Mouse (Mus musculus): ENCODE results near the gene Entr1.
A peak's percentile ranks its signal among the peaks of the same experiment; 100 is the strongest.
"Not testable (repeated sequence)": the region's sequence is repeated elsewhere in the genome, so short reads cannot be mapped to it uniquely, and the experiment has no call there.

Entr1 gene

DNA sequence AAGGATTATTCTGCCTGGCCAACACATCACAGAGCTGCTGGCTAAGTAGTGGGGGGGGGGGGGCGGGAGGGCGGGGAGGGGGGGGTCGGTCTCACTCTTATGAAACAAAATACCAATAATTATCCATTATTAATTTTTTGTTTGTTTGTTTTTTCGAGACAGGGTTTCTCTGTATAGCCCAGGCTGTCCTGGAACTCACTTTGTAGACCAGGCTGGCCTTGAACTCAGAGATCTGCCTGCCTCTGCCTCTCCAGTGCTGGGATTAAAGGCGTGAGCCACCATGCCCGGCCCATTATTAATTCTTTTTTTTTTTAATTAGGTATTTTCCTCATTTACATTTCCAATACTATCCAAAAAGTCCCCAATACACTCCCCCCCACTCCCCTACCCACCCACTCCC lies 8.2 kb downstream of the Entr1 start:
- not testable (repeated sequence) for DNase-seq

DNA sequence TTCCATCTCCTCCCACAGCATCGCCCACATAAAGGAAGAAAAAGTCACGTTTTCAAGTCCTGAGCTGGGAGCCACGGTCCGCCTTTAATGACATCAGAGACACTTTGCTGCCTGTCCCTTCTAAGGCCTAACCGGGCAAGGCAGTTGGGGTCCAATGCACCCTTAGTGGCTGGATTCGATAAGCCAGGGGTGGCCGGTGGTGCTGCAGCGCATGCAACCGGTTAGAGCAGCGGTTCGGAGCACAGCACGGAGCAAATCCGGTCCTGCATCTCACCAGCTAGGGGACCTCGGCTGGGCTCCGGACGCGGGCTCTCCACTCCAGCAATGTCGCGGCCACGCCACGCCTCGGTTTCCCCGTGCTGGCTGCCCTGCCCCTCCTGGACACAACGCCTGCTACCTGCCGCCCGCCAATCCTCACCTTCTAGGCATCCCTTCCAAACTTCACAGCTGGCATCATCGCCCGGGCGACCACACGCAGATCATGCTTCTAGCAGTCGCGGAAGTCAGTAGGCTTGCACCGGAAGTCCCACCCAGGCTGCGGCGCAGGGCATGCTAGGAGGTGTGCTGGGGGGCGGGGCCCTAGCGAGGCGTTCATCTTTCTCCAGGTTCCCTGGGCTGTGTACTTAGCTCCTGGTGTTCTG lies 8.9 kb downstream of the Entr1 start, which contains the start of gene Snapc4:
Gene Snapc4, minus strand, starts transcription at position 523 of the 641 bp plus-strand sequence.
- peak; percentile 89 for DNase-seq

DNA sequence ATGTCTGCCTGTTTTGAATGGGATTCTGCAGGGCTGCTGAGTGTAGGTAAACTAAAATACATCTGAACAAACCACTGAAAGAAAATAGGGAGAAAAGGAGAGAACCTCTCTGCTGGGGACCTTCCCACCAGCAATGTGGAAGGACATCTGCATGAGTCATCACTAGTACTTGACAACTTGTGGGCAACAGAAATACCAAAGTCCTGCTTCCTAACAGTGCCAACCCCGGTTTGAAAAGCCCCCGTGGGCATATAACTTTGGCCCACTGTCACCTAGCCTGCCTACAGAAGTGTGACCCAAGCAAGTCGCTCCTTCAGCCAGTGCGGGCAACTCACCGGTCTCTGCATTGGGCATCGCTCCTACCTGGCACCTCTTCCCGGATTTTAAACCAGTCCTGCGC lies 16.7 kb downstream of the Entr1 start:
- no peak for DNase-seq

DNA sequence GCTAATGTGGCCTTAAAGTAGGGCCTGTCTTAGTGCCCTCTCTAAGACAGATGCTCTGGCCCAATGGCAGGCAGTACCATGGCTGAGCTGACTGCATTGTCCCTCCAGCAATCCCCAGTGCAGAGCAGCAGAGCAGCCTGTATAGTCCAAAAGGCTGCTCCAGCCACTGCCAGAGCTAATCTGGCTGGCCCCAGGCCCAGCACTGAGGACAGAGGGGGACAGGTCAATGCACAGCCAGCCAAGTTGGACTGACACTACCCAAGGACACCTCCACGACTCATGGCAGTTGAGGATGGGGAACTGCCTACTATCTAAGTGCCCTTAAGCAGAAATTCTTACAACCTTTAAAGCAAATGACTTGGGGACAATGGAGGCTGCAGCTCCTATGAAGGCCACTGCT lies 20.5 kb downstream of the Entr1 start:
- DNase-seq: no peak

DNA sequence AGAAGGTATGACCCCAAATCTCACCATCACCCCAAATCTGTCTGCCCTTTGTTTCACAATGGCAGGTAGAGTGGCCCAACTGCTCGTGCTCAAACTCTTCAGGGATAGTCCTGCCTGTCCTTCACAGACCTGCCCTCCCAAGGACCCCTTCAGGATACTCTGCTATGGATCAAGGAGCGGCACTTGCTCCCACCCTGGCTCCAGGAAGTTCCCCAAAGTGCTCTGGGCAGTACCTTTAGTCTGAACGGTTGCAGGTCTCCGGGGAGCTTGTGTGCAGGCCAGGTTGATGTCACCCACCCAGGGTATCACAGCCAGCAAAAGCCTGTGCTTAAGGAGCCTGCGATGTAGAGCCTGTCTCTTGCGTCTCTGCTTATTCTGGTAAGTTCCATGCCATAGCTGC lies 21.2 kb downstream of the Entr1 start:
- no peak for DNase-seq

DNA sequence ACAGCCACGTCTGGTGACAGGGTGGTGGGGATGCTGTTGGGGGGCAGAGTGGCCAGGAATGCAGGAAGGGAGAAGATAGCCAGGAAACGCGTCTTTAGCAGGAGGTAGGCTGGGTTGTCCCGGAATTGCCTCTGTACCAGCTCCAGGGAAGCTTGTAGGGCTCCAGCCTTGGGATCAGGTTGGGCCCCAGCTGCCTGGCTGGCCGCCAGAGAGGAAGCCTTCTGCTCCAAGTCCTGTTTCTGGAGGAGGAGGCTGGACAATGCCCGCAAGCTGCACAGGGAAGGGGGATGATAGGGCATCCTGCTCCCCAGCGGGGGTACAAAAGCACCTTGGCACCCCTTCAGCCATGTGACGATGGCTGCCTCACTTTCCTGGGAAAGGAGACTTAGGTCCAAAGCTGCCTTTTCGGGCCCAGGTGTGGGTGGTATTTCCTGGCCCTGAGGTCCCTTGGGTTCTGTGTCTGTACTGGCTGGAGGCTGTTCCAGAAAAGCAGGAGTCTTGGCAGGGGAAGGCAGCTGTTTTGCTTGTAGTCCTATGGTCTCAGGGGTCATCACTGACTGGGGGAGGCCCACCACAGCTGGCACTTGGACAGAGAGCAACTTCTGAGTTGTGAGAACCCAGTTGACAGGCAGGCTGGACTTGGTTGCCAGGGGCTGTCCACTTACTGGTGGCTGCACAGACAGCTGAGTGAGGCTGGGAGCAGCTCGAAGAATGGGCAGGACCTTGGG lies 24.2 kb downstream of the Entr1 start:
- no peak for DNase-seq

DNA sequence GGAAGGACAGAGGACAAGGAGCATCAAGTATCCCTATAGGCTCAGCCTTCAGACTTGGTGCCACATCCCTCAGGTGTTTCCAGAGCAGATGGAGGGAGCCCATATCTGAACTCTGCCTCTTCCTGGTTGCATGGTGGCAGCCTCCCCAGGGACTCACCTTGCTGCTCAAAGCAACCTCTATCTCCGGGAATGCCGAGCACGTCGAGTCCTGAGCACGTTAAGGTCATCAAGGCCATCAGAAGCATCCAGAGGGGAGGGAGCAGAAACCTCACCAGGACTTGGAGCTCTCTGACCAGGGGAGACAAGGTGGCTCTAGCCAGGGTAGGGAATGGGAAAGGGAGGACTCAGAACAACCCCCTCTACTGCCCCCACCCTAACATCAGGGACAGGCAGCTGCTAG lies 25.6 kb downstream of the Entr1 start:
- DNase-seq: no peak

DNA sequence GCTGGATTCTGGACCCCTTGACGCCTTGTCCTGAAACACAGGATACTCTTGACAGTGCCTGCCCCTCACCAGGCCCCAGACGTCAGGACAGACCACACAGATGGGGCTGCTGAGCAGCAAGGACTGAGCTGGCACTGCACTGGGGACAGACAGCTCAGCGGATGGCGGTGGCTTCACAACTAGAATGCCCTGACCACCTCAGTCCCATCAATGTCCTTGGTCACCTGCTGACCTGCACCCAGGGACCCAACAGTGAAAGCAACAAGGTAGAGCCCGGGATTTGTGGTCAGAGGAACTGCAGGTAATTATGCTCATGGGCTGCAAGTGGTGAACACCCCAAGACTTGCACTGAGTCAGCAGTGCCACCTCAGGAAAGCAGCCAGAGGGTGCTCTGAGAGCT lies 26.1 kb downstream of the Entr1 start:
- no peak for DNase-seq

DNA sequence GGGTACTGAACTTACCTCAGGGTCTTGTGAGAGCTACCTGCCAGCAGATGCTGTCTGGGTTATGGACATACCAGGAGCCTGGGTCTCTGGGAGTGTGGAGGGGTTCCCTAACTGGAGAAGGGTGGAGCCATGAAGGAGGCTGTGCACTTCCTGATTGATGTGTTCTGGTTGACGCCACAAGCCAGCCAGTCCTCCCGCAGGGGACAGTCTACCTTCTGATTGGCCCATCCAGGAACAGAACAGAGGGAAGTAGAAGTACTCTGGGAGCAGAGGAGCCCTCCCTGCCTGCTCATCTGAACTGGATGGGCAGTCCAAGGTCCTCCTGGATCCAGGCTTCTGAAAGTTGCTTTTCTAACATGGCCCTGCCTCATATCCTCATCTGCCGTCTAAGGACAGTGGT lies 28.3 kb downstream of the Entr1 start, which contains the start of gene Card9:
Gene Card9, minus strand, starts transcription at position 147 of the 400 bp plus-strand sequence.
- no peak for DNase-seq

DNA sequence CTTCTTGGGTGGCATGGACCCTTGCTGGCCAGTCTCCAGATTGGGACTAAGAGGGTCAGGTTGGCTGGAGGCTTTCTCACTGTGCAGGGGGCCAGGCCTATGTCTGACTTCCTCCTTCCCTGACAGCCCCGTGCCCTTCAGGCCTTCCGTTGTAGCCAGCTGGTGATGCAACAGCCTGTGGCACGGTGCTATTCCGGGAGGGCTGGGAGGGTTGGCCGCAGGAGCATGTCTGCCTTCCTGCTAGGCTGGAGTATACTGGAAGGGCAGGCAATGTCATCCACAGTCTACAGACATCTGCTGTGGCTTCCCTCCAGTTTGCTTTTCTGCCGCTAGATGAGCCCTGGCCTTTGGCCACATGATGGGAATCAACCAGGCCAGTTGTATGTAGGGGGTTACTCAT lies 29.1 kb downstream of the Entr1 start:
- no peak for DNase-seq

DNA sequence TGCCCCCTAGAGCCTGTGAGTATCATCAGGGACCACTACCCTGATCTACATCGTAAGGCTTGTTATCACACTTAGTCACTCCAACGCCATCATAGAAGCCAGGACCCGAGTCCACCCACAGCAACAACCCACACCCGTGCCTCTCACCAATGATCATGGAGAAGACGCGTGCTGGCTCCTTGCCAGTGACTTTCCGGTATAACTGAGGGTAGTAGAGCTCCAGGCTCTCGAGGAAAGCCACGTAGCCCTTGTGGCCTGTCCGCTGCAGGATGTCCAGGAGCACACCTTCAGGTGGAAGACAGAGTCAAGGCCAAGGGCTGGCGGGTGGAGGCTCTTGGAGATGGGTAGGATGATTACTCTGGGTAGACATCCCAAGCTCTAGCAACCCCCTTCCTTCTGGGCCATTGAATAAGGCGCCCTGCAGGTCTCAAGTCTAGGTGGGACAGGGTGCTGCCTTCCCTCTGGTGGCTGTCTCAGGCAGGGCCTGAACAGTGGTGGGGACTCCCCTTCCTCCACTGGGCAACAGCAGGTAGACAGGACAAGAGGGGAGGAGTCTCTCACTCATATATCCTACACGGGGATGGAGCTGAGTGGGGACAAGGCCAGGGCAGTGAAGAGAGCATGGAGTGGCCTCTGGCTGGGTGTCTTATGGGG lies 30.3 kb downstream of the Entr1 start:
- no peak for DNase-seq

DNA sequence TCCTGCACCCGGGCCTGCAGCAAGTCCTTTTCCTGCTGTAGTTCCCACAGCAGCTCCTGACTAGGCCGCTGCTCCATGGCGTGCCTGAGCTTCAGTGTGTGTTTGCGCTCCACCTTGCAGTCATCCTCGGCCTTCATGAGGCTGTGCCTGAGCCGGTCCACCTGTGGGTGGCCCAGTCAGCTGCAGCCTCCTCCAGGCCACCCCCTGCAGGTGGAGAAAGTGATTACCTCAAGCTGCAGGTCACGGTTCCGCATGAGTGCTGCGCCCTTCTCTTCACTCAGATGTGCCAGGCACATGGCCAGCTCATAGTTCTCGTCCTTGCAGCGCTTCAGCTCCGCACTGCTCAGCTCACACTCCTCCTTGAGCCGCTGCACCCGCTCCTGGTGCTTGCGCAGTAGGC lies 31.6 kb downstream of the Entr1 start:
- no peak for DNase-seq

DNA sequence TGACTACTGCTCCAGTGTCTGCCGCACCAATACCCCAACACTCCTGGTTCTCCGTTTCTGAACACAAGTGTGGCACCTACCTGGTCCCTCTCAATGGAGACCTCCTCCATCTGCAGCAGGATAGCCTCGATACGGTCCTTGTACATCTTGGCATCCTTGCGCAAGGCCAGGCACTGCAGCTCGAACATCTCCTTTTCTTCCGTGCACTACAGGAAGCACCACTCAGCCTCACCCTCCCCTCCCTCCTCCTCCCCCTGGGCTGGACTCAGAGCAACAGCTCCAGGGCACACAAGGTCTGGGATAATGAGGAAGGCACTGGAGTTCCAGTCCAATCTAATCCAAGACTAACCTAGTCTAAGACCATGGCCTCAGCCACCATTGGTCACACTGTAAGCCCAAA lies 32.4 kb downstream of the Entr1 start:
- DNase-seq: no peak

DNA sequence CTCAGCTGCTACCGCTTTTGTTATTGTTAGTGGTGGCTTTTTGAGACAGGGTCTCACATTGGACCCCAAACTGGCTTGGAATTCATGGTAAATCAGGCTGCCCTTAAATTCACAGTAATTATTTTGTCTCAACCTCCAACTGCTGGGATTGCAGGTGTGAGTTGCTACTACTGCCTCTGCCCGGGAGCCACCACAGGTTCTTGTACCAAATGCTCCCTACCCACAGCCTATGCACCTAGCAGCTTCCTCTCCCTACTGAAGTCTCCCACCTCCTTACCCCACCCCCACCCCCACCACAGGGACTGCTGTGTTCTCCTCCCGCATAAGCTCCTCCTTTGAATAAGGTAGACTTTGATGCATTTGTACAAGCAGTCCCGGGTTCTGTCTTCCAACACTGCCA lies 32.9 kb downstream of the Entr1 start:
- DNase-seq: no peak

DNA sequence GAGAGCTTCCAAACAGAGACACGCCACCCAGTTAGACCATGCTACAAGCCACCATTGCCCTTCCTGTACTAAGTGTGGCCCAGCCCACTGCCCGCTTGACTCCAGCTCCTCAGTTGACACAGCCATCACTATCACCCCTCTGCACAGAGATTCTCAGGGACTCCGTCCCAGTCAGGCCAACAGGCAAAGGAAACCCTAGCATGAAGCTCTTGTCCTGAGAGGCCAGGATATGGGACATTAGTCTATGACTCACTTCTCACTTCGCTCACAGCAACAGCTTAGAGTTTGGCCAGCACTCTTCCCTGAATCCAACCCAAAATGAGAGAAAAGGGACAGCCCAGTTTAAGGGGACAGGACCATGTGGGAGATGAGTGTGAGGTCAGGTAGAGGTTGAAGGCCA lies 34.7 kb downstream of the Entr1 start:
- DNase-seq: no peak

DNA sequence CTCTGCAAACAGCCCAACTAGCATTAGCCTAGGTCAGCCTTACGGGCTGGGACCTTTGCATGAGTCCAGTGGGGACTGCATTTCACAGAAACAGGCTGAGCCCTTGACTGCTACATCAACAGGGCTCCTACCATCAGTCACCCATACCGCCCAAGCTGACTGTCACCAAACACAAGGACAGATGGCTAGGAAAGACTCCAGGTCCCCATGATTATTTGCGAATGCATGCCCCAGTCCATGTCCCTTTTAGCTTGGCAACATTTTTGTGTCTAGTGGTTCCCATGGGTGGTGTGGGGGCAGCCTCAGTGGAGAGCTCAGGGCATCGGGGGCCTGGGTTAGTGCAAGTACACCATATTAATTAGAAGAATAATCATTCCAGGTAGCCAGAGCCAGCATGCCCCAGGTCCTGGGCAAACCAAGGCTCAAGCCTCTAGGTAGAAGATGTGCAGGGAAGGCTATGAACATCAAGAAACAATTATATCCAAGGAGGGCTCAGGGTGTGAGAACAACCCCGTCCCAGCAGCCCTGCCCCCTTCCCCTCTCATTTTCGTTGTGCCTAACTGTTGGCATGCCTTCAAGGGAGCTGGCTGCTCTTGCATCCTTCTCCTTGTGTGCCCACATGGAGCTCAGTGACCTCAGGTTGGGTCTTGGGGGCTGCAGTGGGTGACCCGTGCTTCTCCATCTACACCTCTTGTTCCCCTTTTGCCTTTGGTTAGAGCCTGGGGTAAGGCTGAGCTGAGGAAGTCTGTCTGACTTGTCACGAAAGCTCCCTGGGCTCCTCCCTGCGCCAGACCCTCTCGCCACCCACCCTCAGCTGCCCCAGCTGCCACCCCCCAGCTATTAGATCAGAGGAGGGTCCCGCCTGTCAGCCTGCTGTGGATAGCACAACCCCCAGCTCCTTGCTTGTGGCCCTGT lies 35.8 kb downstream of the Entr1 start:
- DNase-seq: no peak

DNA sequence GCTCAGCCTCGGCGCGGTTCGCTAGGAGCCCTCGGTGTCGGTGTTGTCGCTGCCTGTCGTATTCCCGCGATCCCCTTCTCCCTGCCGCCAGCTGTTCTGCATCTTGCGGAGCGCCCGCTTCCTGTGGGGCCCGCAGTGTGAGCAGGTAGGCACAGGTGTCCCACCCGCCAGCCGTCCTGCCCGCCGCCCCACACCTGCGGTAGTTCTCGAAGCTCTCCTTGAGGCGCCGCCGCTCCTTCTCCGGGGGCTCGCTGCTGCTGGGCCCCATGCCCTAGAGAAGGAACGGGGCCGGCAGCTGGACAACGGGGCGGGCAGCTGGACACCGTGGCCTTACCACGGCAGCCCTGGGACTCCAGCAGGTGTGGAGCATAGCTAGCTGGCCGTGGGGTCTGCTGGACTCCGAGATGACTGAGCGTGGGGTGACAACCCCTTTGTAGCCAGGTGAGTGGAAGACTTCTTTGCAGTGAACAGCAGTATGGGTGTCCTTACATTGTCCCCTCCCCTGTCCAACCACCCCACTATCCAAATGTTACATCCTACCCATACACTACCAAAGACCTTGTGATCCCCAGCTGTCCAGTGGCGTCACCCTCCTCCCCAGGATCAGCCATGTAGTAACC lies 36.7 kb downstream of the Entr1 start:
- DNase-seq: no peak

DNA sequence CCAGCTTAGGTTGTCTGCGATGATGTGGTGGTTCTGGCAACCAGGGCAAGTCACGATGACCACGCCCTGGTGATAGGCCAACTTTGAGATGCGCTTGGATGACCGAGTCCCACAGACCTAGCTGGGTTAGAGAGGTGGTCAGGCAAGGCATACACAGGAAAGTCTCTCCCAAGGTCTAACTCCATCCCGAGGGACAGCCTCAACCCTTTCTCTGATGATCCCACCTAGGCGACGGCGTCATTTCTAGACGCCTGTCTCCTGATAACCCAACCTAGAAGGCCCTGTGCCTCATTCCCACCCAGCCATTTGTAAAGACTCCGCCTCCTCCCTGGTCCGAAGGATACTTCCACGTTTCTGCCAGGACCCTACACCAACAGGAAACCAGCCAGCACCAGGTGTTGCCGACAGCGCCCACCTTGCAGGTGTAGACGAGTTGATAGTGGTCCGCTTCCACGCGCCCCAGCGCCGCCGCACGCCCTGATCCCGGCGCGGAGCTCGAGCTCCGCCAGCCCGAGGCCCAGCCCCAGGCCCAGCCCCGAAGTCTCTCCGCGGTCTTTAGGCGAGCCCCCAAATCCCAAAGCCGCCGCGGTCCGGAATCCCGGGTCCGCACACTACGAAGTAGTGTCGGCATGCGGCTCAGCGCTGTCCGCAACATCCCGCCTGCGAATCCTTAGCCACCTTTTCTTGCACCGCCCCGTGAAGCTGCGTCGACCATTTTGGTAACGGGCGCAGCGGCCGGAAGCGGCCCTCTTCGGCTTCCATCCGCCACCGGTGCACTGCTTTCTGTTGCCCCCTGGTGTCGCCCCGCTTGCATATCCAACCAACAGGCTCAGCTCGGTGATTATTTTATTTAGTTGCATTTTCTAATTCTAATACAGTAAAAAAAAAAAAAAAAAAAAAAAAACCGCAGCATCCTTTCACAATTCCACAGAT lies 37.5 kb downstream of the Entr1 start, which contains the start of gene Dnlz:
Gene Dnlz, minus strand, starts transcription at position 753 of the 933 bp plus-strand sequence.
- DNase-seq: peak; percentile 93

DNA sequence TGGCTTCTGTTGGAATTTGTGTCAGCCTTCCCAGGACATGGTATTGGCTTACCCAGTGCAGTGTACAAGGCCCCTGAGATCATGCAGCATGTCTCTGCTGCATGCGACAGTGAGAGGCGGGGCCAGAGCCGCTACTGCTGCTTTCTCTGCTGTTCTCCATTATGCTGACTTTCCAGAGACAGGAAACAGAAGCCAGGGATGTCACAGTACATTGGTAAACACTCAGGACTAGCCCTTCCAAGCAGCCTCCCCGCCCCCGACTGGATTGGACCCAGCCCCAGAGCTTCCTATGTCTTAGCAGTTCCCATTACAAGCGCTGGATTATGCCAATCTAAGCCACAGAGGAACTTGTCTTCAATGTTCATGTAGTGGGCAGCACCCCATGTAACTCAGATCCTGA lies 40.9 kb downstream of the Entr1 start:
- no peak for DNase-seq

DNA sequence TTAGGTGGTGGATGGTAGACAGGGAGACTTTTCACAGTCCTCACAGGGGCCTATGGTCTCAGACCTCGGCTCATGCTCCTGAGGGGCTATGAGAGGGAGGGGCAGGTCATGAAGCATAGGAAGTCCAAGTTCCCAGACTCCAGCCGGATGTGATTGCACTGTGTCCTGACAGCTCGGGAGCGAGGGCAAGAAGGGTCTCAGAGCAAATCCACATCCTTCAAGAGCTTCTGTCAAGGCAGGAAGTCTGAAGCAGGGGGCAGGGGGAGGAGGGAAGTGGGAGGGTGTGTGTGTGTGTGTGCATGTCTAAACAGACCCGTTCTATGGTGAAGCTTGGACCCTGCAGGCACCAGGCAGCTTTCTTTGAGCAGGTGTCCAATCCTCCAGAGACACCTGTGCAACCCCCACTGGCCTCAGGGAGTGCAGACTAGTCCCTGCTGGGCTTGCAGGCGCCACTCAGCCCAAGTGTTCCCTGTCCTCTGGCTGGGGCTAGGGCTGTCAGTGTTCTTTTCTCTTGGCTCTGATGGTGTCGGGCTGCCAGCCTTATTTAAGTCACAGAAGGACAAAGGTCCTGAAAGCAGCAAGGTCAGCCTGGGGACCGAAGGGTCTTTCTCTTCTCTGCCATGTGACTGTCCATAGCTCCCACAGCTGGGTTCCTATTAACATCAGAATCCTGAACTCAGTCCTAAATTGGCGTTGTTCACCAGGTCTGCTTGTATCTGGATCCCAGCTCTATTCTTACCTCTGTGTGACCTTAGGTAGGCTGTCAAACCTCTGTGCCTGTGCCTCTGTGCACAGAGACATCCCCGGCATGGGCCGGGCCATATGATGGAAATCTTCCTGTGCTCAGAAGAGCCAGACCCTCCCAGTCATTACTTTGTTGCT lies 46.3 kb downstream of the Entr1 start:
- DNase-seq: no peak

All from B cell, adult 2 months (primary cell).